Mouse (Mus musculus) gastrocnemius, postnatal 14 days (tissue): ENCODE data around the gene Acsl1. TPM values are rescaled to one million over a fixed set of nuclear protein-coding genes. Genes with fewer than 3 reads are reported as not detected.
A peak's percentile ranks its signal among the peaks of the same experiment; 100 is the strongest.

Experiments used
- DNase-seq: peaks from one replicate; pipeline ENCODE4 v3.0.0; 2021; ENCODE audit warnings: mixed read lengths
- intact Hi-C: fragments of 180-260 bp; cut with DNase I; formaldehyde crosslinking; loops from one replicate; pipeline ENCODE4 v1.15.1; 2025; ENCODE audit warnings: low total_unique reads
- total RNA-seq, 2 experiments: library from RNA; stranded (reverse); gene quantifications; 2 replicates each; pipeline ENCODE4 v1.2.3; 2021

Acsl1 gene
- total RNA-seq, 2 experiments from 2014 or later, result 239 to 291 TPM

DNA sequence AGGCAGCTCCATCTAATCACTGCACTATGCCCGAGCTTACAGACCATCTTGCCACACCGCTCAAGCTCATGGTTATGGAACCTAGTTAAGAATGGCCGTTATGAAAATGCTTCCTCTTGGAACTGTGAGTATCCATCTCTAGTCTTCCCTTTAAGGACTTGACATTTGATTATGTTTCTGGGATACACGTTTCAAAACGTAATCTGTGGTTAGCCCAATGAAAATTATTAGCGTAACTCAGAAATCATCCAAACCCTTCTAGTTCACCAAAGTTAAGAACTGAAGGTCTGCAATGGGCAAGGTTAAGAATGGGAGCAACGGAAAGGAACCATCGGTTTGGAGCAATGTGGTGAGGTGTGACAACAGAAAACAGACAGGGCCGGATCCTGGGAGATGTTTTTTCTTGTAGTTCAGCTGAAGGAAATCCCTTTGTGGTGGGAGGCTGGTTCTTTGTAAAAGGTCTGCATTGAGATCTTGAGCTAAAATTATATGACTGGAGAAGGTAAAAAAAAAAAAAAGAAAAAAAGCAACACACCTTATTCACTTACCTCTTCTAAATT, 1.2 kb downstream of the Acsl1 start:
- no peak for DNase-seq
- intact Hi-C loops, result loop anchor here (10.0 kb wide), 1 partner anchor 73 kb away; no protein-coding TSS in a partner anchor

- no peak for DNase-seq
- intact Hi-C loops, result loop anchor here (10.0 kb wide), 1 partner anchor 71 kb away; no protein-coding TSS in a partner anchor
Measured at GRCm38 (mm10) chr8:46474120-46474519, 3.3 kb downstream of the Acsl1 start.

GRCm38 (mm10) chr8:46474634-46475033, 3.8 kb downstream of the Acsl1 start:
- DNase-seq, result no peak
- intact Hi-C loops, result loop anchor here (10.0 kb wide), 1 partner anchor 70 kb away; no protein-coding TSS in a partner anchor

DNA sequence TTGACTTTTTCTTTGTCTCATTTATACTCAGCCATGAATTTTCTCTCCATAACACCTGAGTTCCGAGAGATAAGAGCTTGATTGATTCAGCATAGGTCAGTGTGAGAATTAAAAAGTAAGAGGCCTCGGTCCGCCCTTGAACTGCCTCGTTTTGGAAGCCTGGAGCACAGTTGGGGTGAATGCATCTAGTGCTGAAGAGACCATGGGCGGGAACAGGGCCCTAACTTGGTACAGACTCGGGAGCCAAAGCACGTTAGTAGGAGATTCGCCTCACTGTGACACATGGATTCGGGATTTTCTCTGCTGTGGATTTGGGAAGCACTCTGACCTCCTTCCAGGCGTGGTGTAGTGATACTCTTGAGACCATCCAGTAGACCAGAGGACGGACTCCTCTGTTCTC, 4.6 kb downstream of the Acsl1 start:
- no peak for DNase-seq
- intact Hi-C loops, result loop anchor here (10.0 kb wide), 1 partner anchor 69 kb away; no protein-coding TSS in a partner anchor

DNA sequence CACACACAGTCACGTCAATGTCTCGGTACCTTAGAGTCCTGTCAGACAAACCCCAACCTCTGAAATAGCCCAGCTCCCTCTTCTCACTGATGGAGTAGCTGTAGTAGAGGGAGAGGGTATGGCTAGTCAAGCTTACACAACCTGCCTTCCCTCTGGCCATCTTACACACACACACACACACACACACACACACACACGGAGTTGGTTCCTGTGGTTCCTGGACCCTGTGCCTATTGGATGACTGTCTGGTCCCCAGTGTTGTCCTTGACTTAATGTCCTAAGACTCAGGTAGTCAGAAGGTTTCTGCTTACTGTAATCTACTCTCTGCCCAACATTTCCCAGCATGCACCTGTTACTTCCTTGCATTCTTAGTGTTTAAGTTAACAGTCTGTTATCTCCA, 5.1 kb downstream of the Acsl1 start:
- intact Hi-C loops, result loop anchor here (10.0 kb wide), 1 partner anchor 69 kb away; no protein-coding TSS in a partner anchor

GRCm38 (mm10) chr8:46477747-46478458, 7.1 kb downstream of the Acsl1 start:
- DNase-seq, result no peak
- intact Hi-C loops, result loop anchor here (10.0 kb wide), 1 partner anchor 67 kb away; no protein-coding TSS in a partner anchor

More for the DNA sequence above, 5.1 kb downstream of the Acsl1 start:
- no peak for DNase-seq

GRCm38 (mm10) chr8:46478783-46479182, 7.9 kb downstream of the Acsl1 start:
- DNase-seq, result no peak
- intact Hi-C loops, result loop anchor here (10.0 kb wide), 1 partner anchor 66 kb away; no protein-coding TSS in a partner anchor

GRCm38 (mm10) chr8:46479794-46480532, 9.1 kb downstream of the Acsl1 start:
- DNase-seq, result peak; percentile 24
- intact Hi-C loops, result loop anchor here (10.0 kb wide), 1 partner anchor 65 kb away; no protein-coding TSS in a partner anchor

- no peak for DNase-seq
- intact Hi-C loops, result no loop called here
Measured at GRCm38 (mm10) chr8:46480533-46480900, 9.7 kb downstream of the Acsl1 start.

DNA sequence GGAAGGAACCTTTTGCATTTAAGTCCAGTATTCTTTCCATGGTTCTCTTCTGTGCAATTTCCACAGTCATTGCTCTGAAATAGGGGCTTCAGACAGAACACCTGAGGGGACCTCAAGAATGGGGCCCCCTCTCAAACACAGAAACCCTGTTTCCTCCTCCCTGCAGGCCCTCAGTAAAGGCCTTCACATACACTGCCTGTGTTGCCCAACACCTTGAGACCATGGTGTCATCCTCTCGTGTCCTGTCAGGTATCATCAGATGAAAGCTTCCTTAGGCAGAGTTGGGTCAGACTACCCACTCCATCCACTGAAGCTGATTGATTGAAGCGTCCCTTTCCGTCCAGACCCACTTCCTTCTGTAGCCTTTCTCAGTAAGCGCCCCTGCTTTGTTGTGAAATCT, 11.9 kb downstream of the Acsl1 start:
- DNase-seq, result no peak
- intact Hi-C loops, result no loop called here

DNA sequence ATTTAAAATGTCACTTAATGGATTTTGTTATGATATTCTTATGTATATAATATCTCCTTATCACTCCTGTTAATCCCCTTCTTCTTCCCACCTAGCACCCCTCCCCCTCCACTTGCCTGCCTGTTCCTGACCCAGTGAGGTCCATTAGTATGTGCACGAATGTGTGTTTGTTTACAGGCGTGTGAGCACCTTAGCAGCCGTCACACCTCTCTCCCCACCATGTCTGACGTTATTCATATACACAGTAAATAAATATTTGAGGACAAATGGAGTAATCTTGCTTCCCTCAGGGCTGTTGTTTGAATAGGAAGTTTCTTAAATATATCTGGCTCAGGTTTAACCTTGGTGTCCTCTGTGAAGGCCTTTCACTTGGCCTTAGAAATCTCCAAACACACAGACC, 12.4 kb downstream of the Acsl1 start:
- intact Hi-C loops, result no loop called here
- no peak for DNase-seq

- no peak for DNase-seq
- intact Hi-C loops, result no loop called here
Measured at GRCm38 (mm10) chr8:46484077-46484476, 13.2 kb downstream of the Acsl1 start.

GRCm38 (mm10) chr8:46484931-46485463, 14.2 kb downstream of the Acsl1 start:
- intact Hi-C loops, result no loop called here
- DNase-seq, result no peak

- DNase-seq, result no peak
- intact Hi-C loops, result no loop called here
Measured at GRCm38 (mm10) chr8:46488085-46488561, 17.3 kb downstream of the Acsl1 start.

DNA sequence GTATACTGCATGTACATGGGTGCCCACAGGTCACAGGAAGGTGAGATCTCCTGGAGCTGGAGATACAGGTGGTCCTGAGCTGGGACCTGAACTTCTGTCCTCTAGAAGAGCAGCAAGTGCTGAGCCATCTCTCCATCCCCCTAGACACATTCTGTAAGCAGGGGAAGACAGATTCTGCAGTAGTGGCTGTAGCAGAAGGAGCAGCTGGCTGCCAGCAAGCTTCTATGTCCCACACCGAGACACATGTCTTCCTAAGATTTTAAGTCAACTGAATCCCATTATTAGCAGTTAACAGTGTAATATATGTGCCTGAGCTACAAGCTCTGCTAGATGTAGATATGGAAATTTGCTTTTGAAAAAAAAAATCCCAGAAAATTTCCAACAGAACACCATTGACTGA, 18.4 kb downstream of the Acsl1 start:
- DNase-seq, result no peak
- intact Hi-C loops, result no loop called here

DNA sequence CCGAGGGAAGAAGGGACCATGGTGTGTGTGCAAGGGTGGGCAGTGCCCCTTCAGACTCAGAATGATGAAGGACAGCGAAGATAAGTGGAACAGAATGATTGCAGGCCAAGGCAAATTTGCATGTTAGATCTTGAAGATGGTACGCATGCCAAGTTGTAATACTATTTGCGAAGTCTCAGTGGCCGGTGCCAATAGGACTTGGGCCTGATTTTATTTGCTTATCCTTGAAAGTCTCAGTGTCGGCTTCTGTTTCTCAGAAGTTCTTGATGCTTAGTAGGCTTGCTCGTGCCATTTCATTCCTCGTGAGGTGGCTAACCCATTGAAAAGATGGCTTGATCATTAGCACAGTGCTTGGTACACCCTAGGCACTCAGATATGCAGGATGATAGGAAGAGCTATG, 19.4 kb downstream of the Acsl1 start:
- intact Hi-C loops, result no loop called here
- DNase-seq, result no peak

GRCm38 (mm10) chr8:46490821-46491220, 20.0 kb downstream of the Acsl1 start:
- intact Hi-C loops, result no loop called here
- DNase-seq, result peak; percentile 52

- DNase-seq, result no peak
- intact Hi-C loops, result no loop called here
Measured at GRCm38 (mm10) chr8:46493495-46494170, 22.8 kb downstream of the Acsl1 start.

DNA sequence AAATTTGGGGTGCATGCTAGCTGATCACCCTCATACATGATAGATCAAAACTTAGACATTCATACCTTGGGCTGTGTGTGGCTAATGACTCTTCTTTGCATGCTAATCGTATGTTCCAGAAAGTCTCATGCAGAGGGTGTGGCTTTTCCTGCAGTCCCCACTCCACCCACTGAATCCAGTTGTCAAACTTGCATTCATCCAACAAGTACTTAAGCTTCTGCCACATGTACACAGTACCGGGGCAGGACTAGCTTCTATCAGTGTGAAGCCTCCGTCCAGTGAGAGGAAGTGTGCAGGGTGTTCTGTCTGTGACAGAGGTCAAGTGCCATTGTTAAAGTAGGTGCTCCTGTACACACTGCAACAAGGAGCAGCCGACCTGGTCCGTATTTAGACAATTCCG, 26.0 kb downstream of the Acsl1 start:
- intact Hi-C loops, result no loop called here
- no peak for DNase-seq
